In the genomic region with DNA sequence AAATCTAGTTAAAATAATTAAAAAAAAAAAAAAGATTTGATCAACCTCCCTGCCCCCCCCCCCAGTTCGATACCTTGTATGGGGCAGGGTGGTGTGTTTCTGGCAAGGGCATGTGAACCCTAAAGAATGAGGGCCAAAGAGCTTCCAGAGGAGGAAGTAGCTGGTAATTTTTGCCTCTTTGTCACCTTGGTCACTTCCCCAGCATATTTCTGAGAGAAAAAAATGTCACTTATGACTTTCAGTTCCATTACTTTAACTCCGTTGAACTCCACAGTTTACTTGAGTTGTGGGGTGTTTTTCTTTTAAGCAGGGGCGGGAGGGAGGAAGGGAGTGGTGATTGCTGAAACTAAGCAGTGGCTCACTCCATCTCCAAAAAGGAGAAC, we compare ENCODE assay signal across 8 mouse cellular contexts. TPM values are rescaled to one million over a fixed set of nuclear protein-coding genes. Genes with fewer than 3 reads are reported as not detected.
DNase-seq lines count a peak whose midpoint lies in the region; ATAC-seq and TF ChIP-seq lines count a peak whose summit lies in the region.

No protein-coding gene starts in this region.

- peak overlapping the region; percentile 37 for H3K4me2 ChIP-seq in forebrain, embryonic 11.5 days (ENCODE audit: low read depth, low read length, severe bottlenecking)
- H3K4me2 ChIP-seq in kidney, postnatal 0 days (ENCODE audit: low read length), result peak overlapping the region; percentile 46

- H3K4me1 ChIP-seq in ES-E14 (ENCODE audit: control insufficient read depth in 2 of 2, insufficient read depth in 2 of 2, low read length in 2 of 2, poor library complexity in 1 of 2), result 0 out of 4 replicates have a peak, but pooled peaks cover 0 to 2% of the 10 kb centered on the region in 2 experiments
- H3K4me1 ChIP-seq in forebrain, embryonic 11.5 days (replicated peaks; ENCODE audit: control insufficient read depth, insufficient read depth, low read length), result no peaks in the 10 kb centered on the region; the same call in 1 of the 2 replicates
- H3K4me1 ChIP-seq in kidney, postnatal 0 days (replicated peaks; ENCODE audit: insufficient read depth, low read length), result no peaks in the 10 kb centered on the region
- H3K4me1 ChIP-seq in midbrain, embryonic 10.5 days, result peaks cover 7% of the 10 kb centered on the region

- no peak for TF ChIP-seq CTCF in kidney, postnatal 0 days (IDR thresholded peaks at IDR 0.05; ENCODE audit: low read depth)

- peak overlapping the region; percentile 87; the same call in 1 of the 2 replicates for H3K9ac ChIP-seq in ES-E14 (ENCODE audit: insufficient read depth, low read depth, low read length, poor library complexity, severe bottlenecking)
- peak overlapping the region; percentile 57 for H3K9ac ChIP-seq in forebrain, embryonic 11.5 days (ENCODE audit: low read length)
- peak overlapping the region; percentile 57 for H3K9ac ChIP-seq in kidney, postnatal 0 days (ENCODE audit: low read depth, low read length)

- DNase-seq in adrenal gland, postnatal 14 days, result peak; percentile 10
- no peak for DNase-seq in adrenal gland, postnatal 25 days
- no peak for DNase-seq in ES-E14 (ENCODE audit: low read depth, low spot score)
- no peak for DNase-seq in forebrain, embryonic 11.5 days (ENCODE audit: low spot score)
- peak; percentile 38 for DNase-seq in kidney, postnatal 0 days (ENCODE audit: low spot score)
- peak; percentile 11 for DNase-seq in midbrain, embryonic 10.5 days (ENCODE audit: low spot score)
- DNase-seq in Muller cell, postnatal 12 days (ENCODE audit: inconsistent ontology term), result no peak
- DNase-seq in frontal cortex, postnatal 25 days (ENCODE audit: low spot score in 2 of 2), result no peak

- H3K9me3 ChIP-seq in ES-E14 (ENCODE audit: control insufficient read depth, insufficient read depth, low read depth, low read length), result no peaks in the 10 kb centered on the region
- no peaks in the 10 kb centered on the region for H3K9me3 ChIP-seq in forebrain, embryonic 11.5 days (ENCODE audit: control insufficient read depth, low read length)
- no peaks in the 10 kb centered on the region for H3K9me3 ChIP-seq in kidney, postnatal 0 days (replicated peaks; ENCODE audit: low read length)
- H3K9me3 ChIP-seq in midbrain, embryonic 10.5 days (replicated peaks), result no peaks in the 10 kb centered on the region

- in situ Hi-C loops in ES-E14 (cut with MboI; ENCODE audit: low sequenced_read_pairs in 2 of 2, unreplicated experiment in 2 of 2), result loop anchor here in 1 of 2 experiments (25.0 kb wide), 1 partner anchor 107 kb away; no protein-coding TSS in a partner anchor

- 16% methylated on average over 3 of the region's 3 CpGs for WGBS in forebrain, embryonic 11.5 days
- 33% methylated on average over 3 of the region's 3 CpGs for WGBS in kidney, postnatal 0 days
- 14% methylated on average over 3 of the region's 3 CpGs for WGBS in midbrain, embryonic 10.5 days

- peak overlapping the region; percentile 77 to 93 for H3K4me3 ChIP-seq in ES-E14 (ENCODE audit: insufficient read depth in 1 of 2, low read depth in 1 of 2, low read length in 2 of 2, poor library complexity in 1 of 2, severe bottlenecking in 1 of 2)
- peak overlapping the region; percentile 42 for H3K4me3 ChIP-seq in forebrain, embryonic 11.5 days (ENCODE audit: low read depth, low read length)
- peak overlapping the region; percentile 43 for H3K4me3 ChIP-seq in kidney, postnatal 0 days (replicated peaks; ENCODE audit: low read depth, low read length)
- peak overlapping the region; percentile 57 for H3K4me3 ChIP-seq in midbrain, embryonic 10.5 days

- no peaks in the 10 kb centered on the region; the same call in 1 of the 2 replicates for H3K36me3 ChIP-seq in ES-E14 (ENCODE audit: control insufficient read depth, insufficient read depth, low read length, poor library complexity, severe bottlenecking)
- no peaks in the 10 kb centered on the region for H3K36me3 ChIP-seq in forebrain, embryonic 11.5 days (ENCODE audit: control insufficient read depth, insufficient read depth, low read length)
- H3K36me3 ChIP-seq in kidney, postnatal 0 days (ENCODE audit: insufficient read depth, low read length), result no peaks in the 10 kb centered on the region
- H3K36me3 ChIP-seq in midbrain, embryonic 10.5 days, result peaks cover 10% of the 10 kb centered on the region

- ATAC-seq in forebrain, embryonic 11.5 days (replicated peaks; ENCODE audit: low FRiP score), result no peak; the same call in 1 of the 2 replicates
- no peak for ATAC-seq in kidney, postnatal 0 days (replicated peaks; ENCODE audit: low FRiP score, low read depth)

- no peaks in the 10 kb centered on the region for H3K27me3 ChIP-seq in forebrain, embryonic 11.5 days (ENCODE audit: control insufficient read depth, insufficient read depth, low read length)
- H3K27me3 ChIP-seq in kidney, postnatal 0 days (ENCODE audit: insufficient read depth, low read length), result no peaks in the 10 kb centered on the region
- H3K27me3 ChIP-seq in midbrain, embryonic 10.5 days (ENCODE audit: low read depth, poor library complexity, severe bottlenecking), result no peaks in the 10 kb centered on the region

- H3K27ac ChIP-seq in ES-E14 (ENCODE audit: insufficient read depth, low read depth, low read length, poor library complexity, severe bottlenecking), result peak overlapping the region; percentile 94; the same call in 1 of the 2 replicates
- peak overlapping the region; percentile 55 for H3K27ac ChIP-seq in forebrain, embryonic 11.5 days (ENCODE audit: low read depth, low read length)
- H3K27ac ChIP-seq in kidney, postnatal 0 days, result peak overlapping the region; percentile 92
- H3K27ac ChIP-seq in midbrain, embryonic 10.5 days (replicated peaks), result peak overlapping the region; percentile 92

TF ChIP-seq in ES-E14, 5 proteins besides CTCF, POLR2A, EP300 and RAD21:
- TF ChIP-seq ZNF384 (IDR thresholded peaks at IDR 0.05; ENCODE audit: low read depth, low read length) (no peak), CHD2 (IDR thresholded peaks at IDR 0.05; ENCODE audit: low read depth, low read length) (no peak), MAFK (IDR thresholded peaks at IDR 0.05; ENCODE audit: insufficient read depth, low read depth, low read length) (no peak), HCFC1 (IDR thresholded peaks at IDR 0.05; ENCODE audit: borderline replicate concordance, insufficient read depth, low read length) (no peak), ZC3H11A (IDR thresholded peaks at IDR 0.05; ENCODE audit: borderline replicate concordance, low read depth, low read length) (no peak)

RNA-seq across cellular contexts. Expression of a gene that starts 9.4 kb away (rescaled TPM):
- total RNA-seq in adrenal gland, postnatal 14 days (2021), result 60.3 and 63.6 TPM in 2 replicates
- 45.4 and 55.7 TPM in 2 replicates for total RNA-seq in adrenal gland, postnatal 25 days (2021)
- 18.0 and 22.2 TPM in 2 replicates for total RNA-seq in ES-E14 (2012; rRNA removed)
- 13.4 and 16.4 TPM in 2 replicates for polyA plus RNA-seq in forebrain, embryonic 11.5 days (2014; fragmentation: Nextera tagmentation; extraction: Ambion mirVana)
- polyA plus RNA-seq in kidney, postnatal 0 days (2015; fragmentation: Nextera tagmentation; extraction: Ambion mirVana), result 15.6 and 15.9 TPM in 2 replicates
- polyA plus RNA-seq in midbrain, embryonic 10.5 days (2016; fragmentation: Nextera tagmentation; extraction: Ambion mirVana), result 11.2 and 12.0 TPM in 2 replicates

Comparison
In these comparisons a context has a peak if more than half of its experiments do, and no peak if none do; other contexts are left out.
1. DNase-seq: peak in adrenal gland, postnatal 14 days (single experiment), kidney, postnatal 0 days (single experiment) and midbrain, embryonic 10.5 days (single experiment); none in adrenal gland, postnatal 25 days (single experiment), ES-E14 (single experiment), forebrain, embryonic 11.5 days (single experiment), Muller cell, postnatal 12 days (single experiment) and frontal cortex, postnatal 25 days (0 of 2).
2. Peak in every context shown above with its lines, with median percentiles within 50 percentile points of each other: H3K27ac ChIP-seq, H3K4me3 ChIP-seq and H3K9ac ChIP-seq.